Mouse (Mus musculus): ENCODE data around the gene Exd1. TPM values are rescaled to one million over a fixed set of nuclear protein-coding genes. Genes with fewer than 3 reads are reported as not detected.
A peak's percentile ranks its signal among the peaks of the same experiment; 100 is the strongest.

Exd1 gene
- total RNA-seq (2022), result 1 to 10 TPM in 2 of 4 experiments, under 1 TPM in 2; 0.59 to 1.9 (median 1.00) TPM

- peak; percentile 89 to 97 for DNase-seq (ENCODE audit: low spot score in 2 of 2)
Measured at GRCm38 (mm10) chr2:119547522-119548370, at the start of gene Exd1, which contains the start of gene Chp1. Gene Exd1, minus strand, starts transcription at chr2:119547627. Gene Chp1, plus strand, starts transcription at chr2:119547697.

- peak in 1 of 2 experiments; percentile 69 for DNase-seq (ENCODE audit: low spot score in 2 of 2)
Measured at GRCm38 (mm10) chr2:119596781-119597330, 49.4 kb upstream of the Exd1 start.

- DNase-seq (ENCODE audit: low spot score in 2 of 2), result no peak
Measured at GRCm38 (mm10) chr2:119595308-119595707, 47.9 kb upstream of the Exd1 start.

GRCm38 (mm10) chr2:119594113-119594981, 46.9 kb upstream of the Exd1 start:
- DNase-seq (ENCODE audit: low spot score in 2 of 2), result peak; percentile 88 to 92

- no peak for DNase-seq (ENCODE audit: low spot score in 2 of 2)
Measured at GRCm38 (mm10) chr2:119593765-119594112, 46.3 kb upstream of the Exd1 start.

- DNase-seq (ENCODE audit: low spot score in 2 of 2), result no peak
Measured at GRCm38 (mm10) chr2:119591247-119591646, 43.8 kb upstream of the Exd1 start.

- DNase-seq (ENCODE audit: low spot score in 2 of 2), result no peak
Measured at GRCm38 (mm10) chr2:119587383-119587782, 40.0 kb upstream of the Exd1 start.

GRCm38 (mm10) chr2:119584282-119584681, 36.9 kb upstream of the Exd1 start:
- no peak for DNase-seq (ENCODE audit: low spot score in 2 of 2)

- no peak for DNase-seq (ENCODE audit: low spot score in 2 of 2)
Measured at GRCm38 (mm10) chr2:119583439-119583838, 36.0 kb upstream of the Exd1 start.

GRCm38 (mm10) chr2:119581571-119581970, 34.1 kb upstream of the Exd1 start:
- DNase-seq (ENCODE audit: low spot score in 2 of 2), result no peak

GRCm38 (mm10) chr2:119572471-119572870, 25.0 kb upstream of the Exd1 start:
- no peak for DNase-seq (ENCODE audit: low spot score in 2 of 2)

- no peak for DNase-seq (ENCODE audit: low spot score in 2 of 2)
Measured at GRCm38 (mm10) chr2:119566182-119566855, 18.9 kb upstream of the Exd1 start.

GRCm38 (mm10) chr2:119565284-119565683, 17.9 kb upstream of the Exd1 start:
- DNase-seq (ENCODE audit: low spot score in 2 of 2), result no peak

- DNase-seq (ENCODE audit: low spot score in 2 of 2), result no peak
Measured at GRCm38 (mm10) chr2:119561794-119562193, 14.4 kb upstream of the Exd1 start.

GRCm38 (mm10) chr2:119558737-119559340, 11.4 kb upstream of the Exd1 start:
- no peak for DNase-seq (ENCODE audit: low spot score in 2 of 2)

- DNase-seq (ENCODE audit: low spot score in 2 of 2), result no peak
Measured at GRCm38 (mm10) chr2:119558039-119558438, 10.6 kb upstream of the Exd1 start.

GRCm38 (mm10) chr2:119549678-119550077, 2.3 kb upstream of the Exd1 start:
- DNase-seq (ENCODE audit: low spot score in 2 of 2), result no peak

GRCm38 (mm10) chr2:119548691-119549090, 1.3 kb upstream of the Exd1 start:
- DNase-seq (ENCODE audit: low spot score in 2 of 2), result no peak

- DNase-seq (ENCODE audit: low spot score in 2 of 2), result no peak
Measured at GRCm38 (mm10) chr2:119548371-119548660, 889 bp upstream of the Exd1 start.

GRCm38 (mm10) chr2:119546848-119547521, 442 bp downstream of the Exd1 start:
- DNase-seq (ENCODE audit: low spot score in 2 of 2), result peak; percentile 54 to 68

GRCm38 (mm10) chr2:119543656-119544055, 3.8 kb downstream of the Exd1 start:
- no peak for DNase-seq (ENCODE audit: low spot score in 2 of 2)
